Mouse (Mus musculus) mouse embryonic stem cell (cell line): ENCODE data around the gene Gm49392.
"Not testable (repeated sequence)": the region's sequence is repeated elsewhere in the genome, so short reads cannot be mapped to it uniquely, and the experiment has no call there.

Experiments
- in situ Hi-C, 2 experiments: fragments of 300-500 bp; cut with MboI; formaldehyde crosslinking; loops; 1 replicate in 1 of 2; 3 replicates in 1 of 2; pipeline ENCODE4 v1.14.3; 2019 to 2020; ENCODE audit warnings: low sequenced_read_pairs in 2 of 2, low pct_unique_long_range_greater_than_20kb in 1 of 2, mixed read lengths in 1 of 2; ENCODE audit not compliant: unreplicated experiment in 1 of 2

Gm49392 gene

GRCm38 (mm10) chr13:60896794-60897193 lies at the start of gene Gm49392:
Gm49392 (minus strand) TSS chr13:60896894.
- in situ Hi-C loops: not testable (repeated sequence)

GRCm38 (mm10) chr13:60941884-60942283 lies 45.2 kb upstream of the Gm49392 start, which contains the start of gene Tpbpa:
Tpbpa (minus strand) TSS chr13:60941984.
- in situ Hi-C loops: not testable (repeated sequence)

GRCm38 (mm10) chr13:60936500-60936901 lies 39.8 kb upstream of the Gm49392 start, which contains the start of the genes Gm49391 and Ctla2a:
Gm49391 (minus strand) TSS chr13:60936571.
Ctla2a (minus strand) TSS chr13:60936625.
- in situ Hi-C loops: no loop called here

GRCm38 (mm10) chr13:60935490-60935889 lies 38.8 kb upstream of the Gm49392 start, which contains the start of gene Gm49393:
Gm49393 (minus strand) TSS chr13:60935590.
- in situ Hi-C loops: not testable (repeated sequence)

GRCm38 (mm10) chr13:60904780-60905179 lies 8.1 kb upstream of the Gm49392 start, which contains the start of gene Tpbpb:
Tpbpb (minus strand) TSS chr13:60904880.
- in situ Hi-C loops: not testable (repeated sequence)

- in situ Hi-C loops: no loop called here
Measured at GRCm38 (mm10) chr13:60897328-60897727, 634 bp upstream of the Gm49392 start, which contains the start of gene Ctla2b. Ctla2b (minus strand) TSS chr13:60897447.

GRCm38 (mm10) chr13:60895406-60896160 lies 1.1 kb downstream of the Gm49392 start:
- in situ Hi-C loops: no loop called here

GRCm38 (mm10) chr13:60892301-60892700 lies 4.4 kb downstream of the Gm49392 start:
- in situ Hi-C loops: no loop called here

GRCm38 (mm10) chr13:60864281-60864680 lies 32.4 kb downstream of the Gm49392 start, which contains the start of gene 4930486L24Rik:
4930486L24Rik (minus strand) TSS chr13:60864475.
- in situ Hi-C loops: no loop called here

- in situ Hi-C loops: no loop called here
Measured at GRCm38 (mm10) chr13:60848241-60849120, 48.2 kb downstream of the Gm49392 start.

GRCm38 (mm10) chr13:60843153-60843552 lies 53.5 kb downstream of the Gm49392 start:
- in situ Hi-C loops: no loop called here

- in situ Hi-C loops: no loop called here
Measured at GRCm38 (mm10) chr13:60842703-60843102, 54.0 kb downstream of the Gm49392 start.

GRCm38 (mm10) chr13:60839353-60839902 lies 57.3 kb downstream of the Gm49392 start:
- in situ Hi-C loops: no loop called here

- in situ Hi-C loops: no loop called here
Measured at GRCm38 (mm10) chr13:60826052-60826451, 70.6 kb downstream of the Gm49392 start.

GRCm38 (mm10) chr13:60820486-60821175 lies 76.1 kb downstream of the Gm49392 start:
- in situ Hi-C loops: no loop called here

GRCm38 (mm10) chr13:60819469-60819868 lies 77.2 kb downstream of the Gm49392 start:
- in situ Hi-C loops: loop anchor here in 1 of 2 experiments (5.0 kb wide), 1 partner anchor 57 kb away; no protein-coding TSS in a partner anchor

- in situ Hi-C loops: no loop called here
Measured at GRCm38 (mm10) chr13:60813722-60814121, 83.0 kb downstream of the Gm49392 start.

GRCm38 (mm10) chr13:60812768-60813167 lies 83.9 kb downstream of the Gm49392 start:
- in situ Hi-C loops: no loop called here
